Mouse (Mus musculus) forebrain, embryonic 14.5 days (tissue): Measurements from ENCODE around the gene Fam69b. TPM values are rescaled to one million over a fixed set of nuclear protein-coding genes. Genes with fewer than 3 reads are reported as not detected.

Experiments
- ATAC-seq: fragments of 200-750 bp; cut with Nextera tagmentation; 2 replicates; pipeline ENCODE4 v1.8.0; 2017; ENCODE audit warnings: mild to moderate bottlenecking, moderate library complexity
- DNase-seq: peaks from one replicate; pipeline ENCODE4 v3.0.0-alpha.2; 2015; ENCODE audit warnings: low spot score
- H3K27ac ChIP-seq: fragments of 300-500 bp; sonication (generic); 2 replicates; pipeline ENCODE4 v1.5.1; 2014; ENCODE audit warnings: low read depth, mild to moderate bottlenecking, control low read depth, low read length, moderate library complexity
- H3K27me3 ChIP-seq: fragments of 300-500 bp; sonication (generic); replicated peaks from 2 replicates; pipeline ENCODE4 v1.6.1; 2014; ENCODE audit warnings: low read length, control low read depth, mixed read lengths; ENCODE audit not compliant: control insufficient read depth, insufficient read depth
- H3K36me3 ChIP-seq: fragments of 300-500 bp; sonication (generic); 2 replicates; pipeline ENCODE4 v1.6.1; 2014; ENCODE audit warnings: low read length, control low read depth; ENCODE audit not compliant: control insufficient read depth, insufficient read depth
- H3K4me1 ChIP-seq: fragments of 300-500 bp; sonication (generic); 2 replicates; pipeline ENCODE4 v1.6.1; 2014; ENCODE audit warnings: antibody characterized with exemption, low read length, control low read depth; ENCODE audit not compliant: control insufficient read depth, insufficient read depth
- H3K4me2 ChIP-seq: fragments of 300-500 bp; sonication (generic); 2 replicates; pipeline ENCODE4 v1.6.1; 2014; ENCODE audit warnings: mild to moderate bottlenecking, control low read depth, low read length
- H3K4me3 ChIP-seq: fragments of 300-500 bp; sonication (generic); 2 replicates; pipeline ENCODE4 v1.5.1; 2014; ENCODE audit warnings: low read depth, low read length, control low read depth
- H3K9ac ChIP-seq: fragments of 300-500 bp; sonication (generic); 2 replicates; pipeline ENCODE4 v1.6.1; 2014; ENCODE audit warnings: mild to moderate bottlenecking, low read length, control low read depth, moderate library complexity
- H3K9me3 ChIP-seq: fragments of 300-500 bp; sonication (generic); replicated peaks from 2 replicates; pipeline ENCODE4 v1.6.1; 2016; ENCODE audit warnings: low read length, control low read depth, mixed read lengths; ENCODE audit not compliant: control insufficient read depth
- WGBS: fragments of 180-500 bp; shearing (Covaris S2); extraction: QIAGEN DNeasy Blood & Tissue Kit; methylation state at CpG from one replicate; pipeline ENCODE4 v1.1.7; 2014; 5-methylcytosine and 5-hydroxymethylcytosine counted together
- polyA plus RNA-seq: library from polyadenylated mRNA; unstranded; fragments of >200 nt; fragmentation: Nextera tagmentation; extraction: Ambion mirVana; gene quantifications from 2 replicates; pipeline ENCODE4 v1.2.1, GENCODE M21; 2014

Fam69b gene
- polyA plus RNA-seq, 1 experiment from 2014 or later = 97.4 TPM

GRCm38 (mm10) chr2:26611054-26611453, 17.2 kb upstream of the Fam69b start:
- H3K4me3 ChIP-seq = no peak overlapping the region
- no peak for ATAC-seq

GRCm38 (mm10) chr2:26611896-26612295, 16.4 kb upstream of the Fam69b start:
- H3K4me3 ChIP-seq = no peak overlapping the region
- no peaks in the 10 kb centered on the region for H3K36me3 ChIP-seq
- no peak overlapping the region for H3K27ac ChIP-seq
- no peaks in the 10 kb centered on the region for H3K27me3 ChIP-seq
- H3K9ac ChIP-seq = no peak overlapping the region
- no peaks in the 10 kb centered on the region for H3K9me3 ChIP-seq
- no peak overlapping the region for H3K4me2 ChIP-seq
- no peak for DNase-seq
- no peak for ATAC-seq
- H3K4me1 ChIP-seq = no peaks in the 10 kb centered on the region

More at GRCm38 (mm10) chr2:26611054-26611453, 17.2 kb upstream of the Fam69b start:
- Histone ChIP-seq H3K4me2 (no peak overlapping the region), H3K9me3 (no peaks in the 10 kb centered on the region), H3K4me1 (no peaks in the 10 kb centered on the region), H3K9ac (no peak overlapping the region), H3K27me3 (no peaks in the 10 kb centered on the region), H3K36me3 (no peaks in the 10 kb centered on the region), H3K27ac (no peak overlapping the region)
- DNase-seq = no peak

- H3K27ac ChIP-seq = no peak overlapping the region
Measured at GRCm38 (mm10) chr2:26614903-26615302, 13.4 kb upstream of the Fam69b start.

GRCm38 (mm10) chr2:26615459-26616124, 12.7 kb upstream of the Fam69b start:
- Histone ChIP-seq H3K9ac (no peak overlapping the region), H3K4me2 (no peak overlapping the region), H3K4me3 (no peak overlapping the region), H3K27me3 (no peaks in the 10 kb centered on the region), H3K27ac (no peak overlapping the region), H3K4me1 (no peaks in the 10 kb centered on the region), H3K36me3 (no peaks in the 10 kb centered on the region), H3K9me3 (no peaks in the 10 kb centered on the region)
- ATAC-seq (no peak), DNase-seq (no peak)
- 80% methylated on average over 4 of the region's 4 CpGs for WGBS

More at GRCm38 (mm10) chr2:26614903-26615302, 13.4 kb upstream of the Fam69b start:
- H3K4me1 ChIP-seq = no peaks in the 10 kb centered on the region
- H3K36me3 ChIP-seq = no peaks in the 10 kb centered on the region
- no peak overlapping the region for H3K4me3 ChIP-seq
- no peaks in the 10 kb centered on the region for H3K9me3 ChIP-seq
- 75% methylated on average over 5 of the region's 5 CpGs for WGBS
- DNase-seq (no peak), ATAC-seq (no peak)
- H3K9ac ChIP-seq = no peak overlapping the region
- H3K4me2 ChIP-seq = no peak overlapping the region
- no peaks in the 10 kb centered on the region for H3K27me3 ChIP-seq

- 80% methylated on average over 6 of the region's 6 CpGs for WGBS
- Histone ChIP-seq H3K4me2 (no peak overlapping the region), H3K27ac (no peak overlapping the region), H3K27me3 (no peaks in the 10 kb centered on the region), H3K36me3 (no peaks in the 10 kb centered on the region), H3K4me1 (no peaks in the 10 kb centered on the region), H3K9me3 (no peaks in the 10 kb centered on the region), H3K9ac (no peak overlapping the region), H3K4me3 (no peak overlapping the region)
- DNase-seq = no peak
- ATAC-seq = no peak
Measured at GRCm38 (mm10) chr2:26617331-26617730, 10.9 kb upstream of the Fam69b start.

- H3K27ac ChIP-seq = no peak overlapping the region
- no peaks in the 10 kb centered on the region for H3K4me1 ChIP-seq
- no peak overlapping the region for H3K4me3 ChIP-seq
- H3K27me3 ChIP-seq = no peaks in the 10 kb centered on the region
- no peak for DNase-seq
- no peak for ATAC-seq
- WGBS = 53% methylated on average over 7 of the region's 7 CpGs
- H3K36me3 ChIP-seq = no peaks in the 10 kb centered on the region
- H3K9ac ChIP-seq = no peak overlapping the region
- H3K9me3 ChIP-seq = no peaks in the 10 kb centered on the region
- no peak overlapping the region for H3K4me2 ChIP-seq
Measured at GRCm38 (mm10) chr2:26617928-26618327, 10.3 kb upstream of the Fam69b start.

- ATAC-seq (no peak), DNase-seq (no peak)
- H3K36me3 ChIP-seq = no peaks in the 10 kb centered on the region
- no peak overlapping the region for H3K4me2 ChIP-seq
- H3K9ac ChIP-seq = no peak overlapping the region
- H3K9me3 ChIP-seq = no peaks in the 10 kb centered on the region
- 32% methylated on average over 2 of the region's 2 CpGs for WGBS
- H3K27me3 ChIP-seq = no peaks in the 10 kb centered on the region
- no peak overlapping the region for H3K27ac ChIP-seq
- no peaks in the 10 kb centered on the region for H3K4me1 ChIP-seq
- no peak overlapping the region for H3K4me3 ChIP-seq
Measured at GRCm38 (mm10) chr2:26621246-26621645, 7.0 kb upstream of the Fam69b start.

- Histone ChIP-seq H3K36me3 (no peaks in the 10 kb centered on the region), H3K27ac (no peak overlapping the region), H3K4me1 (peaks cover 4% of the 10 kb centered on the region; the same call in 1 of the 2 replicates), H3K9me3 (no peaks in the 10 kb centered on the region), H3K27me3 (no peaks in the 10 kb centered on the region), H3K4me2 (no peak overlapping the region), H3K4me3 (no peak overlapping the region), H3K9ac (no peak overlapping the region)
- DNase-seq (no peak), ATAC-seq (no peak)
- WGBS = 62% methylated on average over 5 of the region's 5 CpGs
Measured at GRCm38 (mm10) chr2:26622984-26623383, 5.3 kb upstream of the Fam69b start.

- no peak overlapping the region for H3K4me3 ChIP-seq
- no peak for DNase-seq
- H3K27me3 ChIP-seq = no peaks in the 10 kb centered on the region
Measured at GRCm38 (mm10) chr2:26625419-26625818, 2.8 kb upstream of the Fam69b start.

More at GRCm38 (mm10) chr2:26625419-26625818, 2.8 kb upstream of the Fam69b start:
- H3K4me1 ChIP-seq = peaks cover 18% of the 10 kb centered on the region
- no peak overlapping the region for H3K4me2 ChIP-seq
- no peak for ATAC-seq
- WGBS = 88% methylated on average over 3 of the region's 3 CpGs
- no peak overlapping the region for H3K9ac ChIP-seq
- no peaks in the 10 kb centered on the region for H3K36me3 ChIP-seq
- no peak overlapping the region for H3K27ac ChIP-seq
- no peaks in the 10 kb centered on the region for H3K9me3 ChIP-seq
